ENCODE assay signal across 26 mouse cellular contexts in genomic region chr6:120485038-120485437, GRCm38 (mm10). TPM values are rescaled to one million over a fixed set of nuclear protein-coding genes. Genes with fewer than 3 reads are reported as not detected.
DNase-seq lines count a peak whose midpoint lies in the region; ATAC-seq and TF ChIP-seq lines count a peak whose summit lies in the region.
"Had no signal": no experiment of that assay in that cellular context is flagged by ENCODE, and none has a peak within 500 bp of the region (broad histone marks: within the 10 kb centered on the region; RNA-seq: fewer than 3 reads in every experiment).

No protein-coding gene starts in this region.

- H3K9me3 ChIP-seq in intestine, embryonic 16.5 days (ENCODE audit: control insufficient read depth, low read length), result no peaks in the 10 kb centered on the region
- no peaks in the 10 kb centered on the region for H3K9me3 ChIP-seq in intestine, postnatal 0 days (ENCODE audit: control insufficient read depth)
- H3K9me3 ChIP-seq in MEL (replicated peaks; ENCODE audit: insufficient read depth, low read length), result no peaks in the 10 kb centered on the region
- no peaks in the 10 kb centered on the region for H3K9me3 ChIP-seq in forebrain, embryonic 11.5 days (ENCODE audit: control insufficient read depth, low read length)
- H3K9me3 ChIP-seq: forebrain, embryonic 13.5 days; hindbrain, embryonic 13.5 days; intestine, embryonic 15.5 days; kidney, embryonic 15.5 days; limb, embryonic 12.5 days; midbrain, embryonic 12.5 days had no signal

- TF ChIP-seq RAD21 in MEL (IDR thresholded peaks at IDR 0.05; ENCODE audit: low read depth, low read length), result no peak

- no peaks in the 10 kb centered on the region for H3K36me3 ChIP-seq in intestine, embryonic 16.5 days (ENCODE audit: control insufficient read depth, insufficient read depth, low read length)
- H3K36me3 ChIP-seq in intestine, postnatal 0 days (ENCODE audit: control insufficient read depth, insufficient read depth), result peaks cover 12% of the 10 kb centered on the region; the same call in 1 of the 2 replicates
- H3K36me3 ChIP-seq in MEL (ENCODE audit: control insufficient read depth in 1 of 2, insufficient read depth in 2 of 2, low read length in 2 of 2) (peaks cover 0 to 18% of the 10 kb centered on the region in 2 experiments; a peak in 3 of 4 replicates), myocyte (ENCODE audit: control insufficient read depth, insufficient read depth) (peaks cover 9% of the 10 kb centered on the region)
- peaks cover 3% of the 10 kb centered on the region; the same call in 1 of the 2 replicates for H3K36me3 ChIP-seq in forebrain, embryonic 11.5 days (ENCODE audit: control insufficient read depth, insufficient read depth, low read length)
- H3K36me3 ChIP-seq: intestine, embryonic 15.5 days; midbrain, embryonic 12.5 days had no signal

- no peak overlapping the region for H3K4me2 ChIP-seq in intestine, embryonic 16.5 days (ENCODE audit: low read depth, low read length)
- no peak overlapping the region for H3K4me2 ChIP-seq in intestine, postnatal 0 days (replicated peaks; ENCODE audit: low read depth)
- no peak overlapping the region for H3K4me2 ChIP-seq in myocyte (ENCODE audit: low read depth)
- H3K4me2 ChIP-seq in forebrain, embryonic 11.5 days (ENCODE audit: low read depth, low read length, severe bottlenecking), result no peak overlapping the region
- H3K4me2 ChIP-seq: forebrain, embryonic 13.5 days; hindbrain, embryonic 13.5 days; intestine, embryonic 15.5 days; kidney, embryonic 15.5 days; limb, embryonic 12.5 days; lung, embryonic 14.5 days; midbrain, embryonic 12.5 days had no signal

- DNase-seq in MEL (ENCODE audit: low read depth, low spot score), result peak; percentile 85
- DNase-seq in urinary bladder, postnatal 25 days (ENCODE audit: low spot score), result no peak
- no peak for DNase-seq in forebrain, embryonic 11.5 days (ENCODE audit: low spot score)
- no peak for DNase-seq in left cerebral cortex, adult 2 months (ENCODE audit: extremely low spot score in 1 of 2, low spot score in 2 of 2)
- DNase-seq: adrenal gland, postnatal 25 days; B cell, adult 2 months; cerebellum, adult 11-12 months; cerebellum, postnatal 14 days; embryo, embryonic 11 days; gastrocnemius, postnatal 10 days; heart, adult 2 months; heart, postnatal 10 days; lung, embryonic 14.5 days; spleen, adult 18-20 months; thymus, postnatal 14 days had no signal

- ATAC-seq in intestine, embryonic 16.5 days, result peak; percentile 37
- no peak for ATAC-seq in intestine, postnatal 0 days
- peak; percentile 78 for ATAC-seq in erythroblast, adult 5-6 weeks (replicated peaks; ENCODE audit: low FRiP score, poor library complexity, severe bottlenecking)
- no peak for ATAC-seq in forebrain, embryonic 11.5 days (replicated peaks; ENCODE audit: low FRiP score)
- ATAC-seq: forebrain, embryonic 13.5 days; intestine, embryonic 15.5 days had no signal

- no peak overlapping the region for H3K4me3 ChIP-seq in intestine, embryonic 16.5 days (ENCODE audit: low read length)
- no peak overlapping the region for H3K4me3 ChIP-seq in intestine, postnatal 0 days (ENCODE audit: low read depth, low read length)
- 0 out of 4 replicates have a peak overlapping the region, but pooled peaks of 1 of the 2 experiments have one; percentile 10 for H3K4me3 ChIP-seq in MEL (ENCODE audit: control insufficient read depth in 1 of 2, insufficient read depth in 1 of 2, low read depth in 2 of 2, low read length in 2 of 2)
- H3K4me3 ChIP-seq in myocyte, result no peak overlapping the region
- no peak overlapping the region for H3K4me3 ChIP-seq in forebrain, embryonic 11.5 days (ENCODE audit: low read depth, low read length)
- no peak overlapping the region for H3K4me3 ChIP-seq in left cerebral cortex, adult 2 months
- H3K4me3 ChIP-seq: forebrain, embryonic 13.5 days; heart, adult 2 months; hindbrain, embryonic 13.5 days; intestine, embryonic 15.5 days; kidney, embryonic 15.5 days; limb, embryonic 12.5 days; midbrain, embryonic 12.5 days had no signal

- no peak overlapping the region for H3K27ac ChIP-seq in intestine, embryonic 16.5 days (ENCODE audit: low read length)
- H3K27ac ChIP-seq in intestine, postnatal 0 days (ENCODE audit: low read depth, low read length), result no peak overlapping the region
- peak overlapping the region; percentile 14; the same call in 1 of the 2 replicates for H3K27ac ChIP-seq in MEL (ENCODE audit: control insufficient read depth, low read depth, low read length)
- no peak overlapping the region for H3K27ac ChIP-seq in forebrain, embryonic 11.5 days (ENCODE audit: low read depth, low read length)
- no peak overlapping the region for H3K27ac ChIP-seq in left cerebral cortex, adult 2 months
- H3K27ac ChIP-seq: forebrain, embryonic 13.5 days; heart, adult 2 months; hindbrain, embryonic 13.5 days; intestine, embryonic 15.5 days; kidney, embryonic 15.5 days; limb, embryonic 12.5 days; macrophage; midbrain, embryonic 12.5 days had no signal

- no peak overlapping the region for H3ac ChIP-seq in myocyte (ENCODE audit: control insufficient read depth, insufficient read length)

- no peak for TF ChIP-seq CTCF in intestine, postnatal 0 days (IDR thresholded peaks at IDR 0.05; ENCODE audit: low read depth)
- no peak for TF ChIP-seq CTCF in MEL (IDR thresholded peaks at IDR 0.05 in 2 of 3, conservative IDR thresholded peaks at IDR 0.05 in 1 of 3; ENCODE audit: control insufficient read depth in 1 of 3, insufficient read depth in 1 of 3, low read depth in 2 of 3, low read length in 3 of 3, poor library complexity in 1 of 3, severe bottlenecking in 1 of 3)
- no peak for TF ChIP-seq CTCF in left cerebral cortex, adult 2 months (IDR thresholded peaks at IDR 0.05)

- intact Hi-C loops in left cerebral cortex, adult 2 months (cut with DNase I), result no loop called here

- H3K4me1 ChIP-seq in intestine, embryonic 16.5 days (ENCODE audit: control insufficient read depth, insufficient read depth, low read length), result no peaks in the 10 kb centered on the region
- no peaks in the 10 kb centered on the region for H3K4me1 ChIP-seq in intestine, postnatal 0 days (replicated peaks; ENCODE audit: control insufficient read depth, insufficient read depth, low read length)
- H3K4me1 ChIP-seq in MEL (ENCODE audit: control insufficient read depth in 1 of 2, insufficient read depth in 2 of 2, low read length in 2 of 2), result peaks cover 9 to 18% of the 10 kb centered on the region in 2 experiments
- H3K4me1 ChIP-seq in forebrain, embryonic 11.5 days (replicated peaks; ENCODE audit: control insufficient read depth, insufficient read depth, low read length), result no peaks in the 10 kb centered on the region
- H3K4me1 ChIP-seq: intestine, embryonic 15.5 days had no signal

- TF ChIP-seq POLR2A in MEL (IDR thresholded peaks at IDR 0.05; ENCODE audit: control insufficient read depth in 1 of 2, insufficient read depth in 1 of 2, low read depth in 1 of 2, low read length in 2 of 2, poor library complexity in 1 of 2) (no peak), myocyte (IDR thresholded peaks at IDR 0.05; ENCODE audit: insufficient read length, low read depth) (no peak)

- H3K79me2 ChIP-seq in MEL (ENCODE audit: control insufficient read depth, insufficient read depth, low read length, poor library complexity), result no peaks in the 10 kb centered on the region
- no peaks in the 10 kb centered on the region for H3K79me2 ChIP-seq in myocyte (ENCODE audit: control insufficient read depth, insufficient read depth)

- TF ChIP-seq EP300 in MEL (IDR thresholded peaks at IDR 0.05; ENCODE audit: low read depth in 1 of 2, low read length in 2 of 2), result peak in 1 of 2 experiments; percentile 58; a peak in 2 of 4 replicates

- H3K27me3 ChIP-seq in intestine, embryonic 16.5 days (replicated peaks; ENCODE audit: control insufficient read depth, insufficient read depth, low read length), result no peaks in the 10 kb centered on the region
- H3K27me3 ChIP-seq in intestine, postnatal 0 days (replicated peaks; ENCODE audit: control insufficient read depth, insufficient read depth, low read length), result no peaks in the 10 kb centered on the region
- H3K27me3 ChIP-seq in MEL (ENCODE audit: control insufficient read depth in 1 of 2, insufficient read depth in 2 of 2, low read length in 2 of 2) (no peaks in the 10 kb centered on the region), myocyte (ENCODE audit: control insufficient read depth, insufficient read depth, insufficient read length) (no peaks in the 10 kb centered on the region)
- H3K27me3 ChIP-seq in forebrain, embryonic 11.5 days (ENCODE audit: control insufficient read depth, insufficient read depth, low read length), result 0 out of 2 replicates have a peak, but pooled peaks cover 2% of the 10 kb centered on the region
- H3K27me3 ChIP-seq: forebrain, embryonic 13.5 days; hindbrain, embryonic 13.5 days; intestine, embryonic 15.5 days had no signal

- WGBS in intestine, embryonic 16.5 days, result 71% methylated on average over 3 of the region's 3 CpGs
- 42% methylated on average over 3 of the region's 3 CpGs for WGBS in intestine, postnatal 0 days
- WGBS in forebrain, embryonic 11.5 days, result 81% methylated on average over 3 of the region's 3 CpGs

- no peak overlapping the region for H3K9ac ChIP-seq in intestine, embryonic 16.5 days (ENCODE audit: low read depth, low read length)
- no peak overlapping the region for H3K9ac ChIP-seq in intestine, postnatal 0 days (ENCODE audit: low read depth, low read length)
- peak overlapping the region; percentile 21 for H3K9ac ChIP-seq in MEL (ENCODE audit: control insufficient read depth, low read depth, low read length, poor library complexity, severe bottlenecking)
- no peak overlapping the region for H3K9ac ChIP-seq in forebrain, embryonic 11.5 days (ENCODE audit: low read length)
- H3K9ac ChIP-seq: forebrain, embryonic 13.5 days; hindbrain, embryonic 13.5 days; intestine, embryonic 15.5 days; kidney, embryonic 15.5 days; limb, embryonic 12.5 days; lung, embryonic 14.5 days; midbrain, embryonic 12.5 days had no signal

RNA-seq across cellular contexts. Expression of gene Tmem121b, which starts 8.6 kb away (rescaled TPM):
- polyA plus RNA-seq in intestine, embryonic 16.5 days (2015; fragmentation: Nextera tagmentation; extraction: Ambion mirVana), result 0.06 TPM in 2 replicates
- 0.03 and 0.05 TPM in 2 replicates for polyA plus RNA-seq in intestine, postnatal 0 days (2015; fragmentation: Nextera tagmentation; extraction: Ambion mirVana)
- total RNA-seq in MEL (2012; rRNA removed), result not detected in 2 replicates
- polyA plus RNA-seq in MEL (2012; ENCODE audit: insufficient read depth in 1 of 2, insufficient read length in 2 of 2, low read depth in 1 of 2, low replicate concordance in 2 of 2, missing spikeins in 1 of 2) (under 1 TPM in 1 of 2 experiments, not detected in 1; 0.18 TPM), myocyte (2012; fragmentation: generic; extraction: Trizol) (0.01 TPM)
- total RNA-seq in erythroblast, adult 5-6 weeks (2015; ENCODE audit: low replicate concordance), result not detected in 2 replicates
- not detected in 2 replicates for total RNA-seq in erythroblast, adult 5-6 weeks (2017; ENCODE audit: low replicate concordance)
- 1.1 and 1.4 TPM in 2 replicates for polyA plus RNA-seq in forebrain, embryonic 11.5 days (2014; fragmentation: Nextera tagmentation; extraction: Ambion mirVana)
- 10 to 100 TPM; 56.1 to 57.4 TPM for total RNA-seq in left cerebral cortex, adult 2 months (2021)
- total RNA-seq: adrenal gland, postnatal 25 days; heart, adult 2 months had no signal
- polyA plus RNA-seq: heart, adult 2 months; macrophage had no signal

RNA-seq across cellular contexts. Expression of gene Il17ra, which starts 22.0 kb away (rescaled TPM):
- polyA plus RNA-seq in intestine, embryonic 16.5 days (2015; fragmentation: Nextera tagmentation; extraction: Ambion mirVana), result 6.8 and 6.9 TPM in 2 replicates
- polyA plus RNA-seq in intestine, postnatal 0 days (2015; fragmentation: Nextera tagmentation; extraction: Ambion mirVana), result 4.1 and 4.8 TPM in 2 replicates
- 18.0 and 19.5 TPM in 2 replicates for total RNA-seq in MEL (2012; rRNA removed)
- 10 to 100 TPM in 1 of 2 experiments, not detected in 1; 43.3 TPM for polyA plus RNA-seq in MEL (2012; ENCODE audit: insufficient read depth in 1 of 2, insufficient read length in 2 of 2, low read depth in 1 of 2, low replicate concordance in 2 of 2, missing spikeins in 1 of 2)
- total RNA-seq in erythroblast, adult 5-6 weeks (2015; ENCODE audit: low replicate concordance), result 9.4 and 13.8 TPM in 2 replicates
- total RNA-seq in erythroblast, adult 5-6 weeks (2017; ENCODE audit: low replicate concordance), result 7.8 and 13.9 TPM in 2 replicates
- 12.0 TPM for polyA plus RNA-seq in myocyte (2012; fragmentation: generic; extraction: Trizol)
- polyA plus RNA-seq in forebrain, embryonic 11.5 days (2014; fragmentation: Nextera tagmentation; extraction: Ambion mirVana), result 2.6 and 3.6 TPM in 2 replicates
- total RNA-seq in left cerebral cortex, adult 2 months (2021), result 10 to 100 TPM; 14.8 to 19.7 TPM

RNA-seq across cellular contexts. Expression of gene Hdhd5, which starts 46.1 kb away (rescaled TPM):
- 14.0 and 15.8 TPM in 2 replicates for polyA plus RNA-seq in intestine, embryonic 16.5 days (2015; fragmentation: Nextera tagmentation; extraction: Ambion mirVana)
- polyA plus RNA-seq in intestine, postnatal 0 days (2015; fragmentation: Nextera tagmentation; extraction: Ambion mirVana), result 5.9 and 6.1 TPM in 2 replicates
- 17.4 and 19.9 TPM in 2 replicates for total RNA-seq in MEL (2012; rRNA removed)
- 10 to 100 TPM in 1 of 2 experiments, not detected in 1; 17.8 TPM for polyA plus RNA-seq in MEL (2012; ENCODE audit: insufficient read depth in 1 of 2, insufficient read length in 2 of 2, low read depth in 1 of 2, low replicate concordance in 2 of 2, missing spikeins in 1 of 2)
- total RNA-seq in erythroblast, adult 5-6 weeks (2015; ENCODE audit: low replicate concordance), result 1.3 TPM in 1 of 2 replicates, not detected in the other
- 0.26 and 2.5 TPM in 2 replicates for total RNA-seq in erythroblast, adult 5-6 weeks (2017; ENCODE audit: low replicate concordance)
- polyA plus RNA-seq in myocyte (2012; fragmentation: generic; extraction: Trizol), result 13.3 TPM
- polyA plus RNA-seq in forebrain, embryonic 11.5 days (2014; fragmentation: Nextera tagmentation; extraction: Ambion mirVana), result 15.2 and 18.2 TPM in 2 replicates
- 10 to 100 TPM; 35.2 to 41.0 TPM for total RNA-seq in left cerebral cortex, adult 2 months (2021)

Comparison
In these comparisons a context has a peak if more than half of its experiments do, and no peak if none do; other contexts are left out.
1. ATAC-seq: peak in intestine, embryonic 16.5 days (single experiment) and erythroblast, adult 5-6 weeks (single experiment); none in intestine, postnatal 0 days (single experiment) and forebrain, embryonic 11.5 days (single experiment).